Mouse (Mus musculus) brown adipose tissue, adult 24 weeks (tissue): ENCODE results near the gene Aip. TPM values are rescaled to one million over a fixed set of nuclear protein-coding genes. Genes with fewer than 3 reads are reported as not detected.
"Not testable (repeated sequence)": the region's sequence is repeated elsewhere in the genome, so short reads cannot be mapped to it uniquely, and the experiment has no call there.

Source experiments
- H3K27ac ChIP-seq: fragments of 200-500 bp; replicated peaks from 2 replicates; pipeline ENCODE4 v1.5.1; 2012; ENCODE audit warnings: low read depth, mild to moderate bottlenecking, low read length
- H3K4me1 ChIP-seq: fragments of 200-500 bp; 2 replicates; pipeline ENCODE4 v1.6.1; 2012; ENCODE audit warnings: low read length, mixed read lengths; ENCODE audit not compliant: control insufficient read depth, insufficient read depth, insufficient read length
- H3K4me3 ChIP-seq: fragments of 200-500 bp; 2 replicates; pipeline ENCODE4 v1.5.1; 2012; ENCODE audit warnings: low read depth, mild to moderate bottlenecking, low read length, moderate library complexity; ENCODE audit not compliant: insufficient read depth
- polyA plus RNA-seq: library from polyadenylated mRNA; stranded (reverse); fragments of >200 nt; gene quantifications from 2 replicates; pipeline ENCODE4 v1.2.4, GENCODE M21; 2012; ENCODE audit not compliant: missing spikeins, insufficient read depth, insufficient read length

The Aip gene
- polyA plus RNA-seq, 1 experiment: 65.2 TPM

- no peak overlapping the region for H3K27ac ChIP-seq
- H3K4me3 ChIP-seq: no peak overlapping the region
- H3K4me1 ChIP-seq: no peaks in the 10 kb centered on the region
These were observed 39.5 kb downstream of the Aip start for GRCm38 (mm10) chr19:4086156-4086555.

GRCm38 (mm10) chr19:4084984-4085383 is 40.7 kb downstream of the Aip start:
- Histone ChIP-seq H3K4me3 (no peak overlapping the region), H3K4me1 (no peaks in the 10 kb centered on the region), H3K27ac (no peak overlapping the region)

GRCm38 (mm10) chr19:4083826-4084225 is 41.8 kb downstream of the Aip start:
- Histone ChIP-seq H3K4me3 (no peak overlapping the region), H3K27ac (no peak overlapping the region), H3K4me1 (no peaks in the 10 kb centered on the region)

GRCm38 (mm10) chr19:4083316-4083715 is 42.3 kb downstream of the Aip start:
- H3K4me3 ChIP-seq: no peak overlapping the region
- no peaks in the 10 kb centered on the region for H3K4me1 ChIP-seq
- no peak overlapping the region for H3K27ac ChIP-seq

GRCm38 (mm10) chr19:4082219-4082965 is 43.3 kb downstream of the Aip start:
- Histone ChIP-seq H3K4me3 (no peak overlapping the region), H3K4me1 (no peaks in the 10 kb centered on the region), H3K27ac (no peak overlapping the region)

- Histone ChIP-seq H3K4me1 (no peaks in the 10 kb centered on the region), H3K4me3 (no peak within 1 kb of the TSS), H3K27ac (no peak within 1 kb of the TSS)
These were observed 44.3 kb downstream of the Aip start, which contains the start of gene Cabp2 for GRCm38 (mm10) chr19:4081394-4081793. Gene Cabp2, plus strand, starts transcription at chr19:4081578.

GRCm38 (mm10) chr19:4080511-4081009 is 45.1 kb downstream of the Aip start:
- H3K4me1 ChIP-seq: no peaks in the 10 kb centered on the region
- H3K4me3 ChIP-seq: no peak overlapping the region
- no peak overlapping the region for H3K27ac ChIP-seq

- no peak overlapping the region for H3K27ac ChIP-seq
- H3K4me3 ChIP-seq: no peak overlapping the region
- H3K4me1 ChIP-seq: no peaks in the 10 kb centered on the region
These were observed 46.1 kb downstream of the Aip start for GRCm38 (mm10) chr19:4079594-4079993.

- Histone ChIP-seq H3K4me3 (no peak overlapping the region), H3K4me1 (no peaks in the 10 kb centered on the region), H3K27ac (no peak overlapping the region)
These were observed 50.1 kb downstream of the Aip start for GRCm38 (mm10) chr19:4075531-4075930.

GRCm38 (mm10) chr19:4072706-4073424 is 52.8 kb downstream of the Aip start:
- Histone ChIP-seq H3K4me3 (no peak overlapping the region), H3K4me1 (no peaks in the 10 kb centered on the region), H3K27ac (no peak overlapping the region)

GRCm38 (mm10) chr19:4071406-4071805 is 54.3 kb downstream of the Aip start:
- Histone ChIP-seq H3K27ac (no peak overlapping the region), H3K4me3 (no peak overlapping the region), H3K4me1 (no peaks in the 10 kb centered on the region)

- no peak overlapping the region for H3K27ac ChIP-seq
- H3K4me3 ChIP-seq: no peak overlapping the region
- H3K4me1 ChIP-seq: no peaks in the 10 kb centered on the region; the same call in 1 of the 2 replicates
These were observed 54.9 kb downstream of the Aip start for GRCm38 (mm10) chr19:4070756-4071155.

- Histone ChIP-seq H3K4me1 (no peaks in the 10 kb centered on the region; the same call in 1 of the 2 replicates), H3K27ac (no peak overlapping the region), H3K4me3 (no peak overlapping the region)
These were observed 55.3 kb downstream of the Aip start for GRCm38 (mm10) chr19:4070311-4070710.

GRCm38 (mm10) chr19:4068717-4069410 is 56.8 kb downstream of the Aip start:
- Histone ChIP-seq H3K27ac (no peak overlapping the region), H3K4me3 (no peak overlapping the region), H3K4me1 (no peaks in the 10 kb centered on the region; the same call in 1 of the 2 replicates)

GRCm38 (mm10) chr19:4068242-4068641 is 57.4 kb downstream of the Aip start:
- not testable (repeated sequence) for H3K4me1 ChIP-seq, H3K27ac ChIP-seq, H3K4me3 ChIP-seq
